Mouse (Mus musculus): ENCODE measurements at regions not wholly inside any gene's neighbourhood (a gene's known extent, or its start where the extent isn't known, plus 50 kb on each side); places are given as distances from the start of the nearest gene placed in this dataset.
A peak's percentile ranks its signal among the peaks of the same experiment; 100 is the strongest.

GRCm38 (mm10) chr13:100939677-100940076 lies 106.5 kb upstream of the Slc30a5 start:
- DNase-seq (ENCODE audit: low read depth, low spot score): peak; percentile 20

GRCm38 (mm10) chr13:100933265-100933664 lies 100.0 kb upstream of the Slc30a5 start:
- no peak for DNase-seq (ENCODE audit: low read depth, low spot score)

GRCm38 (mm10) chr13:100899566-100899965 lies 66.3 kb upstream of the Slc30a5 start:
- DNase-seq (ENCODE audit: low read depth, low spot score): no peak

GRCm38 (mm10) chr13:100893871-100894270 lies 60.6 kb upstream of the Slc30a5 start:
- no peak for DNase-seq (ENCODE audit: low read depth, low spot score)

- no peak for DNase-seq (ENCODE audit: low read depth, low spot score)
These were observed 59.9 kb upstream of the Slc30a5 start for GRCm38 (mm10) chr13:100893096-100893495.

- peak; percentile 60 for DNase-seq (ENCODE audit: low read depth, low spot score)
These were observed 59.4 kb upstream of the Slc30a5 start for GRCm38 (mm10) chr13:100892647-100893071.

- peak; percentile 77 for DNase-seq (ENCODE audit: low read depth, low spot score)
These were observed 59.0 kb upstream of the Slc30a5 start for GRCm38 (mm10) chr13:100892204-100892603.

- DNase-seq (ENCODE audit: low read depth, low spot score): no peak
These were observed 57.2 kb upstream of the Slc30a5 start for GRCm38 (mm10) chr13:100890457-100890856.

- no peak for DNase-seq (ENCODE audit: low read depth, low spot score)
These were observed 55.3 kb upstream of the Slc30a5 start for GRCm38 (mm10) chr13:100888481-100888880.

- DNase-seq (ENCODE audit: low read depth, low spot score): no peak
These were observed 50.5 kb upstream of the Slc30a5 start for GRCm38 (mm10) chr13:100883711-100884110.
